Mouse (Mus musculus): ENCODE results near the gene Laptm5.

The Laptm5 gene

GRCm38 (mm10) chr4:130918805-130919749, 6.2 kb downstream of the Laptm5 start:
- in situ Hi-C loops (cut with MboI, MseI): loop anchor here (25.0 kb wide), 2 partner anchors 1118 to 1357 kb away; partner anchors contain the start of gene Lck

GRCm38 (mm10) chr4:130919750-130920356, 6.9 kb downstream of the Laptm5 start:
- in situ Hi-C loops (cut with MboI, MseI): loop anchor here (25.0 kb wide), 2 partner anchors 1117 to 1358 kb away; partner anchors contain the start of gene Lck

GRCm38 (mm10) chr4:130920951-130921693, 8.2 kb downstream of the Laptm5 start:
- in situ Hi-C loops (cut with MboI, MseI): loop anchor here (25.0 kb wide), 2 partner anchors 1116 to 1359 kb away; partner anchors contain the start of gene Lck

- in situ Hi-C loops (cut with MboI, MseI): loop anchor here (25.0 kb wide), 2 partner anchors 1115 to 1360 kb away; partner anchors contain the start of gene Lck
These were observed 9.1 kb downstream of the Laptm5 start for GRCm38 (mm10) chr4:130921986-130922385.

- in situ Hi-C loops (cut with MboI, MseI): loop anchor here (25.0 kb wide), 1 partner anchor 539 kb away; no protein-coding TSS in a partner anchor
These were observed 13.3 kb downstream of the Laptm5 start for GRCm38 (mm10) chr4:130926274-130926673.

- in situ Hi-C loops (cut with MboI, MseI): loop anchor here (25.0 kb wide), 1 partner anchor 541 kb away; no protein-coding TSS in a partner anchor
These were observed 14.9 kb downstream of the Laptm5 start for GRCm38 (mm10) chr4:130927821-130928220.

- in situ Hi-C loops (cut with MboI, MseI): loop anchor here (25.0 kb wide), 1 partner anchor 555 kb away; no protein-coding TSS in a partner anchor
These were observed 29.7 kb downstream of the Laptm5 start for GRCm38 (mm10) chr4:130942644-130943043.

- in situ Hi-C loops (cut with MboI, MseI): loop anchor here (25.0 kb wide), 1 partner anchor 557 kb away; no protein-coding TSS in a partner anchor
These were observed 31.2 kb downstream of the Laptm5 start, which contains the start of gene Matn1 for GRCm38 (mm10) chr4:130944112-130944511. Gene Matn1, plus strand, starts transcription at chr4:130944385.

- in situ Hi-C loops (cut with MboI, MseI): loop anchor here (5.0 to 25.0 kb wide), 3 partner anchors 42 to 557 kb away; no protein-coding TSS in a partner anchor
These were observed 31.9 kb downstream of the Laptm5 start for GRCm38 (mm10) chr4:130944779-130945178.

GRCm38 (mm10) chr4:130947094-130947647, 34.2 kb downstream of the Laptm5 start:
- in situ Hi-C loops (cut with MboI, MseI): loop anchor here (5.0 to 25.0 kb wide), 3 partner anchors 45 to 560 kb away; no protein-coding TSS in a partner anchor

GRCm38 (mm10) chr4:130949821-130950384, 37.0 kb downstream of the Laptm5 start:
- in situ Hi-C loops (cut with MboI, MseI): loop anchor here (5.0 to 25.0 kb wide), 3 partner anchors 48 to 563 kb away; no protein-coding TSS in a partner anchor

GRCm38 (mm10) chr4:130952531-130952930, 39.6 kb downstream of the Laptm5 start:
- in situ Hi-C loops (cut with MboI, MseI): no loop called here

GRCm38 (mm10) chr4:130957156-130957555, 44.2 kb downstream of the Laptm5 start:
- in situ Hi-C loops (cut with MboI, MseI): no loop called here

- in situ Hi-C loops (cut with MboI, MseI): no loop called here
These were observed 45.9 kb downstream of the Laptm5 start for GRCm38 (mm10) chr4:130958812-130959211.

- in situ Hi-C loops (cut with MboI, MseI): loop anchor here (10.0 kb wide), 3 partner anchors 185 to 875 kb away; partner anchors contain the start of gene Ptpru
These were observed 46.8 kb downstream of the Laptm5 start for GRCm38 (mm10) chr4:130959678-130960077.

GRCm38 (mm10) chr4:130960118-130960734, 47.3 kb downstream of the Laptm5 start:
- in situ Hi-C loops (cut with MboI, MseI): loop anchor here (10.0 kb wide), 3 partner anchors 185 to 875 kb away; partner anchors contain the start of gene Ptpru

- in situ Hi-C loops (cut with MboI, MseI): no loop called here
These were observed 58.4 kb downstream of the Laptm5 start for GRCm38 (mm10) chr4:130971278-130971677.

- in situ Hi-C loops (cut with MboI, MseI): no loop called here
These were observed 59.5 kb downstream of the Laptm5 start for GRCm38 (mm10) chr4:130972421-130972829.
